Mouse (Mus musculus): Measurements from ENCODE around the gene Vamp8.

The Vamp8 gene

DNA sequence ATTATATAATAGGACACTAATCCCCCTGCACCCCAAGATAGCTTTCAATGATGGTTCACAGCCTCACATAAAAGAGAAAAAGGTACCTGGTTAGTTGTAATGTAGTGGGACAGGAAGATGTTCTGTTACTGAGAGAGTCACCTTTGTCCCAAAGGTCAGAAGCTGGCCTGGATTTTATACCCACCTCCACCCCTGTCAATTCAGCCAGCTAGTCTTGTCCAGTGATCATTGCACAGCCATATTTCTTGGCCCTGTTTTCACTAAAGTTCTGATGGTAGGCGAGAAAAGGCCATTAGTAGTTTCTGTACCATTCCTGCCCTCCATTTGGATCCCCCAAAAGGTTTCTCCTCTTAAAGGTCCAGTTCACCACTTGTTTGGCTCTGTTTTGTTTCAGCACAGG is 36.5 kb downstream of the Vamp8 start:
- no peak for DNase-seq (ENCODE audit: low read depth, low spot score)

DNA sequence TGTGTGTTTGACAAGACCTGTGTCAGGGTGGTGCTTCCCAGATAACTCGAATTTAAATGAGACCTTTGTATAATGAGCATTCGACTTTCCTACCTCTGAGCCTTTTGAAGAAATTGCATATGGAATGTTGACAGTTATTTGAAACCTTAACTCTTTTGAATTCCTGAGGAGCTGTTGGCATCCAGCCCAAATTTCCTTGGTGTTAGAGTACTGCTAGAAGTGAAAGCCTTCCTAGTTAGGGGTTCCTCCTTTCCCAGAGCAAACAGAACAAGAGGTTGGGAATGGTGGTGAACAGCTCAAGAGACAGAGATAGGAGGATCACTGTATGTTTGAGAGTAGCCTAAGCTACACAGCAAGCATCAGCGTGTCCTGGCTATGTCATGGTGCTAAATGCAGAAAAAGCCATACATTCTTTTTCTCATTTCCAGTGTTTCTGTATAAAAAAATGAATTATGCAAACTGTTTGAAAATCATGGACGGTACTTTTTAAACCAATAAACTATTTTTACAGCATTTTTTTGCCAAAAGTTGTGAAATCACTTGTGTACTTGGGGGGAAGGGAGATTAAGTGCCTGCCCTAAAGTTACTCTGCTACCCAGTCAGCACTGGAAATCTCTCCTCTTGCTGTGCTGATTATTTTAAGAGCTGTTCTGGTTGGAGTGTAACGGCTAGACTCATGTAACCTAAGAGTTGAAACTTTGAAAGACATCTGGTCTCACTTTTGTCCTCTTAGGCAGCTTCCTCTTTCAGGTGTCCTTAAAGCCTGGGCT is 37.7 kb downstream of the Vamp8 start:
- DNase-seq (ENCODE audit: low read depth, low spot score), result no peak

DNA sequence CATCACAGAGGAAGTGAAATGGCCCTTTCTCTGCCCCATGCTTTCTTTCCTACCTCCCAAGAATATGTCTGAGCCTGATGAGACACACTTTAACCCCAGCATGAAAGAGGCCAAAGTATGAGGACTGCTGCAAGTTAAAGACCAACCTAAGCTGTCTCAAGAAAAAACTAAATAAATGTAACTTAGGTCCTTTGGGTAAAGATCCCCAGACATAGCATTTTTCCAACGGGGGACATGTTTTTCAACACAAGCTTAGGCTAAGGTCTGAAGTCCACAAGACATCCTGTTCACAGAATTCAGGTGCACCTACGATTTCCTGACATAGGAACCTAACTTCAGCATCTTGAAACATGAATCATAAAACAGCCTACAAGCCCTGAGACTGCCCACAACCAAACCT is 40.3 kb downstream of the Vamp8 start:
- no peak for DNase-seq (ENCODE audit: low read depth, low spot score)

DNA sequence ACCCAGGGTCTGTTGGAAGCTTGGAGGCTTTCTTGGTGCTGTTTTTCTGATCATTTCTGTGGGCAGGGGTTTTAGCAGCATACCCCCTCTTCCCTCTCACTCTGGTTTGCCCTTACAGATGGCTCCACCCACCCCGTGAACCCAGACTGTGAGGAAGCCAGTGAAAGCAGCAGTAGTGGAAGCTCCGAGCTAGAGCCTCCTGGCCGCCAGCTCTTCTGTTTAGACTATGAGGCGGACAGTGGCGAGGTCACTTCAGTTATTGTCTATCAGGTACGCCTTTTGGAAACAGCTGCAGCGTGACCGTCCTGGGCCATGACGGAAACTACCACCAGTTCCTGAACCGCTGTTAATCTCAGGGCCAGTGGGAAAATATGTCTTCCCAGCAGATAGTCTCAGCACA is 42.1 kb downstream of the Vamp8 start:
- DNase-seq (ENCODE audit: low read depth, low spot score), result no peak

DNA sequence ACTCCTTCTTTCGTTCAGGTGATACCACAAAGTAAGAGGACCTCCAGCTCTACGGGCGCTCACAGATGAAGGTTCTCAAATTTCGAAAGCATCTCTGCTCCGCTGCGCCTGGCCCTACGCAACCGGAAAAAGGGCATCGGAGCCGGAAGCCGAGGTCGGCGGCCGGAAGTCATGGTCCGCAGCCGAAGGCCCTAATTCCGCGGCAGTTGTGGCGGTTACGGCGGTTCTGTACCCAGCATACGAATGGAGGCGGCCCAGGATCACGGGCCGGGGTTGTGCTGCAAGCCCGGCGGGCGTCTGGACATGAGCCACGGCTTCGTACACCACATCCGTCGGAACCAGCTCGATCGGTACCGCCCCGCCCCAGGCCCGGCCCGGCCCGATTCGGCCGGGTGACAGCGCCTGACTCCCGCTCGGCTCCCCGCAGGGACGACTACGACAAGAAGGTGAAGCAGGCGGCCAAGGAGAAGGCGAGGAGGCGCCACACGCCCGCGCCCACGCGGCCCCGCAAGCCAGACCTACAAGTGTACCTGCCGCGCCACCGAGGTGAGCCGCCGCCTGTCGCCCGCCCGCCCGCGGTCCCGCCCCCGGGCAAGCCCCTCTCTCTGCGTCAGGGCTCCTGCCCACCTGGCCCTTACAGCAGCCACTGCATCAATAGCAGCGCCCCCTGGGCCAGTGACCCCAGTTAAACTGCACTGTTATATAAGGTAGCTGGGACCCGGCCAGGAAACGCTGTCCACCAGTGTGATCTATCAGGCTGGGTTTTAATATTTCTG is 43.1 kb downstream of the Vamp8 start, which contains the start of gene 0610030E20Rik:
Gene 0610030E20Rik, plus strand, starts transcription at position 152 of the 776 bp plus-strand sequence.
- DNase-seq (ENCODE audit: low read depth, low spot score), result peak; percentile 68

DNA sequence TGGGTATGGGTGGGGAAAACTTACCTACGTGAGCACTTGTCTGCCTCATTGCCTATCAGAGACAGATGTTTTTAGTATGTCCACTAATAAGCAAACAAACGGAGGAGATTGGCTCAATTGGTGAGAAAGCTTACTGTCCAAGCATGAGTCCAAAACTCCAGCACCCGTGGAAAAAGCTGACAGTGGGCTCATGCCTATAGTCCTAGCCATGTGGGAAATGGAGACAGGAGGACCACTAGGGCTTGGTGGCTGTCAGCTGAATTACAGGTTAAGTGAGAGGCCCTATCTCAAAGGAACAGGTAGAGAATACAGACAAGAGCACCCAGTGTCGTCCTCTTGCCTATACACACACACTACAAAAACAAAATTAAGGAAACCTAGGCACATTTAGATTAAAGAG is 44.2 kb downstream of the Vamp8 start:
- no peak for DNase-seq (ENCODE audit: low read depth, low spot score)

DNA sequence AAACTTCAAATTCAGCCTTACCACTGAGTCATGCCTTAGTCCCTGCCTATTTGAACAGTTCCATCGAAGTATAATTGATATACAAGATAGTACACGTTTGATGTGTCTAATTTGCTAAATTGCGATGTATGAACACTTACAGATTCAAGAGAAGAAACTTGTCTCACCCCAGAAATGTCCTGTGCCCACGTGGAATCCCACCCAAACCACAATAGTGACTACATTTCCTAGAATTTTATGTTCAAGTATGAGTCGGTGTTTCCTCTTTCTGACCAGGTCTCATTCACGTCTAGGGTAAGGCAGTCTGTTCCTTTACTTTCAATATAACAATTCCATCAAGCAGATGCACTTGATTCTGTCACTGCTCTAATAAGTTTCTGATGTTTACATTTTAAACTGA is 44.9 kb downstream of the Vamp8 start:
- DNase-seq (ENCODE audit: low read depth, low spot score), result no peak

DNA sequence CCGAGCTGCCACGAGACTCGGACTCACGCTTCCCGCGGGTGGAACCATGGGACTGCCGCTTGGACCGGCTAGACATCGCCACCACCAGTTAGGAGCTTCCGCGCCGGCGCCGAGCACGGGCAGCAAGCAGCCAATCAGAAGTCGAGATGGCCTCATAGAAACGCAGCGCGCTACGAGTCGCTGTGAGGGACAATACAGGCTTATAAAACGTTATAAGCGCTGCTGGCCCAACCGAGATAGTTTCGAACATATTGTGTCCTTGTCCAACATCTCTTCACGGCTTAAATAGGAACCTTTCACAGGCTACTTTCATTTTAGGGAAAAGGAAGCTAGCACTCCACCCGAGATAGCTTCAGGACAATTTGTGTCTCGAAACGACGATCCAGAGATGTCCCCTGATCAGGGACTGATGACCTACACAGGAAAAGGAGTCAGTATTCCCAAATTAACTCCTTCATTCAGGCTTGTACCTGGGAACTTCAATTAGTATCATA is 45.4 kb downstream of the Vamp8 start, which contains the start of gene Usp39:
Gene Usp39, minus strand, starts transcription at position 111 of the 494 bp plus-strand sequence.
- peak; percentile 97 for DNase-seq (ENCODE audit: low read depth, low spot score)

DNA sequence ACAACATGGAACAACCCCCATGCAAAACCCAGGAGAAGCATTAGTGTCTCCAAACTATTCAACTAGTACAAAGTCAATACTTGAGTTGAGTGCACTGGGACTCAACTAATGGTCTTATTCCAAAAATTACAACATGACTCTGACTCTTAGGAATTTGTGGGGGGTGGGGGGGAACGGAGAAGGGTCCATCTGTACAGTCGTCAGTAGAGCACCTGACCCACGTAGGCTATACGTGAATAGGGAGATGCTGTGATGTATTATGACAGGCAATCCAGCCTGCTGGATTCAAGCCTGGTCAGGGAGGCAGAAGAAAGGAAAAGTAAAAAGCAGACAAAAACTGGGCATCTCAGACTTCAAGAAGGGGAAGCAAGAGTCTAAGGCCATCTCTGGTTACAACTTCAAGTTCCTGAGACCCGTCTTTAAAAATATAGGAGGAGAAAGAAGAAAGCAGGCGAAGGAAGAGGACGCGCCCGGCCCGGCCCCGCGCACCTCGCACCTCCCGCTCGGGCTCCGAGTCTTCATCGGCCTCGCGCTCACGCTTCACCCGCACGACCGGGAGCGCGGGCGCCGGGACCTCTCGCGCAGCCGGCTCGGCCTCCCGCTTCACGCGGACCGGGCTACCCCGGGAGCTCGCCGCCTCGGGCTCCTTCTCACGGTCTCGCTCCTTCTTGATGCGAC is 46.0 kb downstream of the Vamp8 start:
- no peak for DNase-seq (ENCODE audit: low read depth, low spot score)

DNA sequence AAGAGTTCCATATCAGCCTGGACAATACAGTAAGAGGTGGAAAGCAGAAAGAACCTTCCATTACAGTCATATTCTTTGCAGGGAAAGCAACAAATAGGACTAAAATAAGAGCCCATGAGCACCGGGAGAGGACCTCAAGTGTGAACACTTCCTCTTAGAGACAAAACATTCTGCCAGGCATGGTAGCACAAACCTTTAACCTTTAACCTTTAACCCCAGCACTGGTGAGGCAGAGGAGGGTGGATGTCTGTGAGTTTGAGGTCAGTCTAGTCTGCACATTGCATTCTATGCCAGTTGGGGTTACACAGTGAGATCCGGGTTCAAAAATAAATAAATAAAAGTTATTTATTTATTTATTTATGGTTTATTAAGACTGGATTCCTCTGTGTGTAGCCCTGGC is 50.0 kb downstream of the Vamp8 start:
- DNase-seq (ENCODE audit: low read depth, low spot score), result no peak
